Mouse (Mus musculus) intestine, embryonic 14.5 days (tissue): Measurements from ENCODE around the gene Dynlt1f. TPM values are rescaled to one million over a fixed set of nuclear protein-coding genes. Genes with fewer than 3 reads are reported as not detected.
"Not testable (repeated sequence)": the region's sequence is repeated elsewhere in the genome, so short reads cannot be mapped to it uniquely, and the experiment has no call there.

Experiments
- ATAC-seq: fragments of 200-750 bp; cut with Nextera tagmentation; replicated peaks from 2 replicates; pipeline ENCODE4 v1.8.0; 2017; ENCODE audit warnings: low read depth, moderate number of reproducible peaks, moderate TSS enrichment, moderate library complexity; ENCODE audit not compliant: low FRiP score, low TSS enrichment
- DNase-seq: peaks from one replicate; pipeline ENCODE4 v3.0.0-alpha.2; 2018; ENCODE audit warnings: low spot score
- H3K27ac ChIP-seq: fragments of 300-500 bp; sonication (generic); 2 replicates; pipeline ENCODE4 v1.5.1; 2014; ENCODE audit warnings: low read depth, mild to moderate bottlenecking, control low read depth
- H3K27me3 ChIP-seq: fragments of 300-500 bp; sonication (generic); replicated peaks from 2 replicates; pipeline ENCODE4 v1.6.1; 2014; ENCODE audit warnings: low read length, control low read depth; ENCODE audit not compliant: control insufficient read depth, insufficient read depth
- H3K36me3 ChIP-seq: fragments of 300-500 bp; sonication (generic); 2 replicates; pipeline ENCODE4 v1.6.1; 2014; ENCODE audit warnings: low read length, control low read depth; ENCODE audit not compliant: control insufficient read depth, insufficient read depth
- H3K4me1 ChIP-seq: fragments of 300-500 bp; sonication (generic); replicated peaks from 2 replicates; pipeline ENCODE4 v1.6.1; 2014; ENCODE audit warnings: low read length, control low read depth, mixed read lengths; ENCODE audit not compliant: control insufficient read depth, insufficient read depth
- H3K4me2 ChIP-seq: fragments of 300-500 bp; sonication (generic); 2 replicates; pipeline ENCODE4 v1.6.1; 2014; ENCODE audit warnings: low read length
- H3K4me3 ChIP-seq: fragments of 300-500 bp; sonication (generic); 2 replicates; pipeline ENCODE4 v1.5.1; 2014; ENCODE audit warnings: low read depth, low read length, control low read depth, mixed read lengths
- H3K9ac ChIP-seq: fragments of 300-500 bp; sonication (generic); 2 replicates; pipeline ENCODE4 v1.6.1; 2014; ENCODE audit warnings: mild to moderate bottlenecking, low read length
- H3K9me3 ChIP-seq: fragments of 300-500 bp; sonication (generic); 2 replicates; pipeline ENCODE4 v1.6.1; 2016; ENCODE audit warnings: low read length, control low read depth; ENCODE audit not compliant: control insufficient read depth
- WGBS: fragments of 180-500 bp; shearing (Covaris S2); extraction: QIAGEN DNeasy Blood & Tissue Kit; methylation state at CpG from one replicate; pipeline ENCODE4 v1.1.7; 2014; 5-methylcytosine and 5-hydroxymethylcytosine counted together
- polyA plus RNA-seq: library from polyadenylated mRNA; unstranded; fragments of >200 nt; fragmentation: Nextera tagmentation; extraction: Ambion mirVana; gene quantifications from 2 replicates; pipeline ENCODE4 v1.2.1, GENCODE M21; 2014

Dynlt1f gene
- polyA plus RNA-seq, 1 experiment from 2014 or later = 326 TPM

GRCm38 (mm10) chr17:6640044-6640637 lies 15.6 kb downstream of the Dynlt1f start:
- not testable (repeated sequence) for ATAC-seq, H3K4me2 ChIP-seq, H3K4me3 ChIP-seq, DNase-seq, H3K27me3 ChIP-seq, H3K27ac ChIP-seq, H3K9ac ChIP-seq, H3K4me1 ChIP-seq, H3K9me3 ChIP-seq, H3K36me3 ChIP-seq
- 91% methylated on average over 10 of the region's 10 CpGs for WGBS

GRCm38 (mm10) chr17:6639486-6639885 lies 16.2 kb downstream of the Dynlt1f start:
- H3K4me1 ChIP-seq, H3K9me3 ChIP-seq, H3K27me3 ChIP-seq, H3K4me2 ChIP-seq, ATAC-seq, H3K27ac ChIP-seq, H3K36me3 ChIP-seq, H3K4me3 ChIP-seq, H3K9ac ChIP-seq, DNase-seq: not testable (repeated sequence)
- 91% methylated on average over 13 of the region's 21 CpGs for WGBS

GRCm38 (mm10) chr17:6638444-6638843 lies 17.3 kb downstream of the Dynlt1f start:
- DNase-seq, ATAC-seq, H3K4me2 ChIP-seq, H3K27me3 ChIP-seq, H3K9ac ChIP-seq, H3K4me3 ChIP-seq, H3K27ac ChIP-seq, H3K36me3 ChIP-seq, H3K9me3 ChIP-seq, H3K4me1 ChIP-seq: not testable (repeated sequence)
- WGBS = 80% methylated on average over 8 of the region's 8 CpGs

GRCm38 (mm10) chr17:6637434-6637833 lies 18.3 kb downstream of the Dynlt1f start:
- not testable (repeated sequence) for H3K27ac ChIP-seq, H3K4me3 ChIP-seq, H3K27me3 ChIP-seq, H3K4me2 ChIP-seq, H3K36me3 ChIP-seq, H3K9me3 ChIP-seq, H3K4me1 ChIP-seq, H3K9ac ChIP-seq, DNase-seq, ATAC-seq
- 92% methylated on average over 4 of the region's 4 CpGs for WGBS

- no peak overlapping the region for H3K4me2 ChIP-seq
- no peaks in the 10 kb centered on the region for H3K27me3 ChIP-seq
- H3K27ac ChIP-seq = no peak overlapping the region
- WGBS = 71% methylated on average over 5 of the region's 5 CpGs
- H3K4me1 ChIP-seq = no peaks in the 10 kb centered on the region
- H3K9me3 ChIP-seq = no peaks in the 10 kb centered on the region
- DNase-seq (no peak), ATAC-seq (no peak)
- no peak overlapping the region for H3K9ac ChIP-seq
- no peak overlapping the region for H3K4me3 ChIP-seq
- H3K36me3 ChIP-seq = no peaks in the 10 kb centered on the region
These were observed 18.8 kb downstream of the Dynlt1f start for GRCm38 (mm10) chr17:6636861-6637260.

- not testable (repeated sequence) for H3K36me3 ChIP-seq, H3K27ac ChIP-seq, H3K27me3 ChIP-seq, H3K4me1 ChIP-seq, ATAC-seq, H3K9me3 ChIP-seq, DNase-seq, H3K9ac ChIP-seq, H3K4me2 ChIP-seq, H3K4me3 ChIP-seq
- WGBS = 88% methylated on average over 1 of the region's 4 CpGs
These were observed 19.9 kb downstream of the Dynlt1f start for GRCm38 (mm10) chr17:6635781-6636180.

GRCm38 (mm10) chr17:6632850-6633249 lies 22.9 kb downstream of the Dynlt1f start:
- not testable (repeated sequence) for ATAC-seq, H3K4me2 ChIP-seq, H3K36me3 ChIP-seq, H3K4me1 ChIP-seq, H3K9ac ChIP-seq, H3K27me3 ChIP-seq, H3K4me3 ChIP-seq, DNase-seq, H3K27ac ChIP-seq, H3K9me3 ChIP-seq
- WGBS = 92% methylated on average over 6 of the region's 6 CpGs

- H3K27ac ChIP-seq, DNase-seq, H3K4me2 ChIP-seq, H3K4me1 ChIP-seq, H3K36me3 ChIP-seq, H3K4me3 ChIP-seq, ATAC-seq, H3K9ac ChIP-seq, H3K27me3 ChIP-seq, H3K9me3 ChIP-seq: not testable (repeated sequence)
- 91% methylated on average over 4 of the region's 4 CpGs for WGBS
These were observed 25.3 kb downstream of the Dynlt1f start for GRCm38 (mm10) chr17:6630398-6630797.

GRCm38 (mm10) chr17:6624926-6625558 lies 30.7 kb downstream of the Dynlt1f start:
- not testable (repeated sequence) for DNase-seq, H3K4me2 ChIP-seq, H3K9me3 ChIP-seq, H3K9ac ChIP-seq, H3K4me3 ChIP-seq, H3K36me3 ChIP-seq, H3K4me1 ChIP-seq, H3K27ac ChIP-seq, ATAC-seq, H3K27me3 ChIP-seq
- WGBS = 43% methylated on average over 1 of the region's 6 CpGs
